Mouse (Mus musculus): ENCODE data around the gene Dynlt1c.
"Not testable (repeated sequence)": the region's sequence is repeated elsewhere in the genome, so short reads cannot be mapped to it uniquely, and the experiment has no call there.

Dynlt1c gene

GRCm38 (mm10) chr17:6601204-6601911 lies at the start of gene Dynlt1c:
TSS of gene Dynlt1c (plus strand) at chr17:6601671.
- DNase-seq (ENCODE audit: low spot score): peak; percentile 85

- DNase-seq (ENCODE audit: low spot score): not testable (repeated sequence)
These were observed 47.7 kb upstream of the Dynlt1c start for GRCm38 (mm10) chr17:6553798-6554197.

DNA sequence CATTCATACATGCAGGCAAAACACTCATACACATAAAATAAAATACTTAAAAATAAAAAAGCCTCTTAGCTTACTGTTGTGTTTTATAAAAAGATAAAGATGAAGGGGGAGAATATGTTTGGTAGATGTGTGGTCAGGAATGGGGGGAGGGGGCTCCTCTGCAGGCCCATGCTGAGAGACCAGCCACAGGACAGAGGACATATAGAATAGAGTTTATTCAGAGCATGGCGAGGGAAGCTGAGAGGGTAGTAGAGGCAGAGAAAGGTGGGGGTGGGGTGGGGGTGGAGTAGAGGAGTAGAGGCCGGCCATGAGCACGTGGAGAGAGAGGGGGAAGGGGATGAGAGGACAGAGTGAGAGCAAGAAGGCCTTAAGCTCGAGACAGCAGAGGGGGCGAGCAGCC lies 47.2 kb upstream of the Dynlt1c start:
- DNase-seq (ENCODE audit: low spot score): not testable (repeated sequence)

- DNase-seq (ENCODE audit: low spot score): not testable (repeated sequence)
These were observed 41.9 kb upstream of the Dynlt1c start for GRCm38 (mm10) chr17:6559447-6560133.

- DNase-seq (ENCODE audit: low spot score): not testable (repeated sequence)
These were observed 36.6 kb upstream of the Dynlt1c start for GRCm38 (mm10) chr17:6564866-6565265.

GRCm38 (mm10) chr17:6567908-6568307 lies 33.6 kb upstream of the Dynlt1c start:
- not testable (repeated sequence) for DNase-seq (ENCODE audit: low spot score)

DNA sequence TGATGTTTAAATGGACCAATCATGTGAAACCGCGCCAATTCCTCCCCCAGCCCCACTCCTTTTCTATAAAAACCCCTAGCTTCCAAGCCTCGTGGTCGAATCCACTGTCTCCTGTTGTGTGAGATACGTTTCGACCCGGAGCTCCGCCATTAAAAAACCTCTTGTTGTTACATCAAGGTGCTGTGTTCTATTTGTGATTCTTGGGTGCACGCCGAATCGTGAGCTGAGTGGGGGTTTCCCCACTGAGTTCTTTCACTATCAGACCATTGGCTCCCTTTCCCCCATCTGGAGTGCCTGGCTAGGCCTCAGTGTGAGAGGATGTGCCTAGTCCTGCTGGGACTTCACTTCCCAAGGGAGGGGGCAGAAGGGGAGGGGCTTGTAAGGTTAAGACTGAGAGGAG lies 30.2 kb upstream of the Dynlt1c start:
- not testable (repeated sequence) for DNase-seq (ENCODE audit: low spot score)

GRCm38 (mm10) chr17:6572202-6572601 lies 29.3 kb upstream of the Dynlt1c start:
- DNase-seq (ENCODE audit: low spot score): not testable (repeated sequence)

GRCm38 (mm10) chr17:6575376-6575775 lies 26.1 kb upstream of the Dynlt1c start:
- not testable (repeated sequence) for DNase-seq (ENCODE audit: low spot score)

- not testable (repeated sequence) for DNase-seq (ENCODE audit: low spot score)
These were observed 12.8 kb upstream of the Dynlt1c start for GRCm38 (mm10) chr17:6588672-6589071.

DNA sequence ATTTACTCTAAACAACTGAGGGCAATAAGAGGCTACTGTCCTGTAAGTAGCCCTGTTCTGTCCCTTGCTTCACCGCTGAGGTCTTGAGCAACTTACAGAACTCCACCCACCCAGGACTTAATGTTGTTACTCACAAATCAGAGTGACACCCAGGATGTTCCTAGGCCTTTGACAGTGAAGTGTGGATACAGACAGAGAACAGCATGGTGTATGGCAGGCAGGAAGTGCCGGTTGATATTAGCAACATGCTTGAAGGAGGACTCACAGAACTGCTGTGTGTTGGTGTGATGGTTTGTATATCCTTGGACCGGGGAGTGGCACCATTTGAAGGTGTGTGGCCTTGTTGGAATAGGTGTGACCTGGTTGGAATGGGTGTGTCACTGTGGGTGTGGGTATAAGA lies 9.4 kb upstream of the Dynlt1c start:
- DNase-seq (ENCODE audit: low spot score): not testable (repeated sequence)

DNA sequence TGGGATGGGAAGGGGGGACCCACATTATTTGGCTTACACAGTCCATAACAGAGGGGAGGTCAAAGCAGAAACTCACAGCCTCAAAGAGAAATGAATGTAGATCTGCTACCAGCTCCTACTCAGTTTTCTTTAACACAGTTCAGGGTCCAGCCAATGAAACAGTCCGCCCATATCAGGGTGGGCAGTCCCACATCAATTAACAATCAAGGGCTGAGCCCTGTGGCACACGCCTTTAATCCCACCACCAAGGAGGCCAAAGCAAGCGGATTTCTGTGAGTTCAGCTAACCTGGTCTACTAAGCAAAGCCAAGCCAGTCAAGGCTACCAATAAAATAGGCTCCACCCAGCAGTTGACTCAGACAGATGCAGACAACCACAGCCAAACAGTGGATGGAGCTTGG lies 7.6 kb upstream of the Dynlt1c start:
- not testable (repeated sequence) for DNase-seq (ENCODE audit: low spot score)

GRCm38 (mm10) chr17:6595776-6596497 lies 5.5 kb upstream of the Dynlt1c start:
- DNase-seq (ENCODE audit: low spot score): peak; percentile 67

DNA sequence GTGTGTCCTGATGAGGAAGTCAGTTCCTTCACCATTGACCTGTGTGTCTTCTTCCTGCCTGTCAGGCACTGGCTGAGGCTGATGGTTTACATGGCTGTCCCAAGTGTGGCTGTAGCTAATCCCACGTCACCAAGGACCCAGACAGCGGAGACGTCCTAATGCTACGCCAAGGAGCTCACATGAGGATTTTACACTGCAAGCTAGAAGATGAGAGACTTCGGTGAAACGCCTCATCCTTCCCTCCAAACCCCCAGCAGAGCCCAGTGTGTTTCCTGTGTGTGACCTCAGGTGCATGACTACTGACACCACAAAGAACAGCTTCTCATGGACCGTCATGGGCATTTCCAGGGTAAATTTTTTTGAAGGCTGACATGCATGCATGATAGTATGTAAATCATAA lies 3.1 kb upstream of the Dynlt1c start:
- not testable (repeated sequence) for DNase-seq (ENCODE audit: low spot score)

DNA sequence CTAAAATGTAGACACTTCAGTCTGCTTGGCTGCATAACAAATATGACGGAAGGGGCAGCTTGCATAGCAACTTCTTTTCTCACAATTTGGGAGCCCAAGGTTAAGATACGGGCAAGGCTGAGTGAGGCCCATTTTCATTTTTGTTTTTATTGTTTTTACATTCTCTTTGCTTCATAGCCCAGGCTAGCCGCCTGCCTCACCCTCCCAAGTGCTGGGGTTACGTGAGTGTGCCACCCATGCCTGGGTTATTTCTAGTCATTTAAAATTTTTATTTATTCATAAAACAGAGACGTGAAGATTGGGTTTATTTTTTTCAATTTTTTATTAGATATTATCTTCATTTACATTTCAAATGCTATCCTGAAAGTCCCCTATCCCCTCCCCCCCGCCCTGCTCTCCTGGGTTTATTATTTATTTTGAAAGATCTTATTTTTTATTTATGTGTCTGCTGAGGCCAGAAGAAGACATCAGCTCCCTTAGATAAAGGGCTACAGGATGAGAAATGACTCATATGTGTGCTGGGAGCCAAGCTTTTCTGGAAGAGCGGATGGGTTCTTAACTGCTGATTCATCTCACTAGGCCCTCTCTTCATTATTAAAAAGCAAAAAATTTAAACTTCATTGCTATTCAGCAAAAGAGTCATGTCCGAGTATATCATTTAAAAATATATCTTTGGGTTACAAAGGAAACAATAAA lies 1.1 kb upstream of the Dynlt1c start:
- not testable (repeated sequence) for DNase-seq (ENCODE audit: low spot score)

DNA sequence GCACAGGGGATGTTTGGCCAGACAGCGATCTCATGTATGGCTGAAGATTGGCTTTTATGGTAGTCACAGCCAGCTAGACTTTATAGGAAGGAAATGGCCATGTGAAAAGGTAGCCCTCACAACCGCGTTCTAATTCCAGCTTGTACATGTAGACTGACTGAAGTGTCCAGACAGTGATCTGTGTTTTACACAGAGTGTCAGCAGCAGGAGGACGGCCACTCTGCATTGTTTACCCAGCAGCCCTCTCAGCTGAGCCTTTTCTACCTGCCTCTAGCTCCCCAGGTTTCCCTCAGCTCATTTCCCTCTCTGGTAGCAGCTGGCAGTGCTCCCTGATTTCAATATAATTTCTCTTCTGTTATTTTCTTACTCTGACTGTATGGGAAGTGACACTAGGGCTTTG lies 734 bp downstream of the Dynlt1c start:
- not testable (repeated sequence) for DNase-seq (ENCODE audit: low spot score)

DNA sequence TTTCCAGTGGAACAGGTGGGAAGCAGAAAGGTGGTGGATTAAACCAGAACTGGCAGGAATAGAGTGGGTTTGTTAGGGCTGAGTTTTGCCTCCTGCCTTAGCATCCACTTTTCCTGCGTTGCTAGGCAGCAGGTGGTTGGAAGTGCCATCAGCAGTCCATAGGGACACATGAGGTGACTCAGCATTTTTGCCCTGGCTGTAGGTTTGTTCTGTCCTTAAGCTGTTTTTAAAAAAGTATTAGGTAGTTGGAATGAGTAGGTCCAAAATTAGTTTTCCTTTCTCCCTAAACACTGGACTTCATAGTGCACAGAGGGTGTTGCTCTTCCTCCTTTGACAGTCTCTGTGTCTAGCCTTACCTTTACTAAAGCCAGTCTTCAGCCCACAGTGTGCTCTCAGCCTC lies 3.9 kb downstream of the Dynlt1c start:
- DNase-seq (ENCODE audit: low spot score): not testable (repeated sequence)

DNA sequence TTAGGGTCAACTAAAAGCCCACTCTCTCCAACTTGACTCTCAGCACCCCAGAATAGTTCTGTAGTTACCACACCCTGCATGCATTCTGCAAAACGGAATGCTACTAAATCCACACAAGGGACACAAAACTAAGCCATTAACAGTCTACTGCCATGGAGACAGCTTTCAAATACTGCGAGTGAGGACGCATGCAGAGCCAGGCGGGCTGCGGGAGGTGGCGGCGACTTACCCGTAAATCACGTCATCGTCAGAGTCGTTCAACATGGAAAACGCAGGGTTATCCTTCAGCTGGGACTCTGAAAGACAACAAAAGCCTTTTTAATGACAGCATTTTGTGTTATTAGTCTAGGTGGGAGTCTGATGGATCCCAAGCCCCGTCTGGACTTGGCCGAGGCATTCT lies 12.1 kb downstream of the Dynlt1c start:
- not testable (repeated sequence) for DNase-seq (ENCODE audit: low spot score)

DNA sequence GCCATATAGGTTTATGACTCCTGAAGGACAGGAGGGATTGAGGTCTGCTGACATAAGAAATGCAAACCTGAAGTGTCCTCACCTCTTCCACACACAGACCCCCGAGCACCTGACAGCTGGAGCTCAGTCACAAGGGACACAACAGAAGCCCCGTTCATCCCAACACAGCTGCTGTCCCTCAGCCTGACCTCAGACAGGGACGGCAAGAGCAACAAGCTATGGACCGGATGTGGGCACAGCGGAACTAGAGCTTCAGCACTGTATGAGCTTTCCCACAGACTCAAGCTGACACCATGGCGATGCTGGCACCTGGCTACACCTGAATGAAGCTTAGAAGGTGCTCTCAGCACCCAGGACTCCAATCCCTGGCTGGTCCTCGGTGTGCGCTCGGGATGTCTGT lies 12.8 kb downstream of the Dynlt1c start:
- not testable (repeated sequence) for DNase-seq (ENCODE audit: low spot score)

DNA sequence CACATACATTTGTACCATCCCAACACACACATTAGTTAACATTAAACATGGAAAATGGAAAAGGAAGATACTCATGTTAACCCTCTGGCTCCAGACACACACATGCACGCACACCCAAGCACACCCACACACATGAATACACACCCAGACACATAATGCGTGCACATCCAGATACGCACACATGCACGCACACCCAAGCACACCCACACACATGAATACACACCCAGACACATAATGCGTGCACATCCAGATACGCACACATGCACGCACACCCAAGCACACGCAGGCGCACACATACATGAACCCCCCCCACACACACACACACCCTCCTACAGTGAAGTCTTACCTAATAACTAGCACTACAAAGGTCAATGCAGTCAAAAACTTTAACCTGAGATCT lies 15.3 kb downstream of the Dynlt1c start:
- not testable (repeated sequence) for DNase-seq (ENCODE audit: low spot score)

DNA sequence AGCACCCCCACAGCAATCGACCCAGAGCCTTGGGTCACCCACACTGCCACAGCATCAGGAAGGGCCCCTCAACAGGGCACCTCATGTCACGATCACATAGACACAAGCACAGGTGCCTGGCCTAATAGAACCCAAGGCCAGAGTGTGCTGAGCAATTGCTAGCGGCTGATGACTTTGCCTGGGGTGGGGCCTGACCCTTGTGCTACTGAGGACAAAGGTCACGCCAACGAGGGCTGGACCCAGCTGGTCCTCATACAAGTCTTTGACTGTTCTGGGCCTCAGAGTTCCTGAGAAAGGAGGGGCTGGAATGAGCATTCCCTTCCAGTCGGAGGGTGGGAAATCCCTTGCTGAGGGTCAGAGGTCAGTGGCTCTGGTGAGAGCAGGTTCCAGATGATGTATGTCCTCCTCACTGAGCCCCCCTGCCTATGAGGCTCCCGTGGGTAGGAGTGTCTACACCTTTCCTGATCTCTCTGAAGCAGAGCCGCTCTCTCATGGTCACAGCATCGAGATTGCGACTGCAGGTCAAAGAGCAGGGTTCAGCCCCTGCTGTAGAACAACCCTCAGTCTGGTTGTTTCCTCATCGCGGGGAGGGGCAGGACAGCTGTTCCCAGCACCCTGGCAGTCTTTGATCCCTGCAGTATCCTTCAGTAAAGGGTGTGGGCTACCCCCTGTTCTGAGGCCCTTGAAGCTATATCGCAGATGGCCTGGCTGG lies 16.4 kb downstream of the Dynlt1c start:
- not testable (repeated sequence) for DNase-seq (ENCODE audit: low spot score)

All from testis, postnatal 14 days (tissue).